Comparison of ENCODE assay signal across 10 mouse cellular contexts in genomic region chr8:84338493-84338892, GRCm38 (mm10). TPM values are rescaled to one million over a fixed set of nuclear protein-coding genes. Genes with fewer than 3 reads are reported as not detected.
DNase-seq lines count a peak whose midpoint lies in the region; ATAC-seq and TF ChIP-seq lines count a peak whose summit lies in the region.
"Had no signal": no experiment of that assay in that cellular context is flagged by ENCODE, and none has a peak within 500 bp of the region (broad histone marks: within the 10 kb centered on the region; RNA-seq: fewer than 3 reads in every experiment).

No protein-coding gene starts in this region.

- no peak overlapping the region for H3K9ac ChIP-seq in intestine, embryonic 14.5 days (ENCODE audit: low read length)
- H3K9ac ChIP-seq in intestine, postnatal 0 days (ENCODE audit: low read depth, low read length): no peak overlapping the region
- no peak overlapping the region for H3K9ac ChIP-seq in forebrain, embryonic 15.5 days (replicated peaks)
- H3K9ac ChIP-seq in midbrain, embryonic 15.5 days: no peak overlapping the region
- H3K9ac ChIP-seq: liver, embryonic 14.5 days had no signal

- no peak for TF ChIP-seq CTCF in intestine, postnatal 0 days (IDR thresholded peaks at IDR 0.05; ENCODE audit: low read depth)

- H3K4me2 ChIP-seq in intestine, embryonic 14.5 days (ENCODE audit: low read length): no peak overlapping the region
- no peak overlapping the region for H3K4me2 ChIP-seq in intestine, postnatal 0 days (replicated peaks; ENCODE audit: low read depth)
- peak overlapping the region; percentile 26 for H3K4me2 ChIP-seq in forebrain, embryonic 15.5 days (replicated peaks)
- H3K4me2 ChIP-seq in midbrain, embryonic 15.5 days: peak overlapping the region; percentile 40

- H3K4me3 ChIP-seq in intestine, embryonic 14.5 days (ENCODE audit: low read depth, low read length): no peak overlapping the region
- no peak overlapping the region for H3K4me3 ChIP-seq in intestine, postnatal 0 days (ENCODE audit: low read depth, low read length)
- H3K4me3 ChIP-seq in forebrain, embryonic 15.5 days: no peak overlapping the region
- H3K4me3 ChIP-seq in midbrain, embryonic 15.5 days: peak overlapping the region; percentile 14

- no peaks in the 10 kb centered on the region for H3K4me1 ChIP-seq in intestine, embryonic 14.5 days (replicated peaks; ENCODE audit: control insufficient read depth, insufficient read depth, low read length)
- no peaks in the 10 kb centered on the region for H3K4me1 ChIP-seq in intestine, postnatal 0 days (replicated peaks; ENCODE audit: control insufficient read depth, insufficient read depth, low read length)
- peaks cover 9% of the 10 kb centered on the region for H3K4me1 ChIP-seq in forebrain, embryonic 15.5 days
- peaks cover 11% of the 10 kb centered on the region for H3K4me1 ChIP-seq in midbrain, embryonic 15.5 days

- ATAC-seq in intestine, embryonic 14.5 days (replicated peaks; ENCODE audit: low FRiP score, low TSS enrichment, low read depth): no peak
- ATAC-seq in intestine, postnatal 0 days: no peak
- no peak for ATAC-seq in forebrain, embryonic 15.5 days (replicated peaks)
- no peak for ATAC-seq in midbrain, embryonic 15.5 days (replicated peaks)
- ATAC-seq in erythroblast, adult 5-6 weeks (replicated peaks; ENCODE audit: low FRiP score, poor library complexity, severe bottlenecking): no peak

- H3K27ac ChIP-seq in intestine, embryonic 14.5 days (ENCODE audit: low read depth): no peak overlapping the region
- H3K27ac ChIP-seq in intestine, postnatal 0 days (ENCODE audit: low read depth, low read length): no peak overlapping the region
- no peak overlapping the region for H3K27ac ChIP-seq in forebrain, embryonic 15.5 days (replicated peaks)
- no peak overlapping the region for H3K27ac ChIP-seq in midbrain, embryonic 15.5 days
- H3K27ac ChIP-seq: liver, embryonic 14.5 days had no signal

- no peaks in the 10 kb centered on the region for H3K36me3 ChIP-seq in intestine, embryonic 14.5 days (ENCODE audit: control insufficient read depth, insufficient read depth, low read length)
- no peaks in the 10 kb centered on the region for H3K36me3 ChIP-seq in intestine, postnatal 0 days (ENCODE audit: control insufficient read depth, insufficient read depth)
- no peaks in the 10 kb centered on the region for H3K36me3 ChIP-seq in forebrain, embryonic 15.5 days
- no peaks in the 10 kb centered on the region for H3K36me3 ChIP-seq in midbrain, embryonic 15.5 days (replicated peaks)

- peak; percentile 55 for DNase-seq in intestine, embryonic 14.5 days (ENCODE audit: low spot score)
- peak; percentile 71 to 80 for DNase-seq in cerebellum, adult 18-20 months
- DNase-seq in testis, postnatal 14 days (ENCODE audit: low spot score): no peak
- no peak for DNase-seq in gastrocnemius, postnatal 25 days
- DNase-seq: heart, adult 18-20 months had no signal

- peaks cover 28% of the 10 kb centered on the region for H3K27me3 ChIP-seq in intestine, embryonic 14.5 days (replicated peaks; ENCODE audit: control insufficient read depth, insufficient read depth, low read length)
- 0 out of 2 replicates have a peak, but pooled peaks cover 7% of the 10 kb centered on the region for H3K27me3 ChIP-seq in intestine, postnatal 0 days (replicated peaks; ENCODE audit: control insufficient read depth, insufficient read depth, low read length)
- peaks cover 26% of the 10 kb centered on the region for H3K27me3 ChIP-seq in forebrain, embryonic 15.5 days
- peaks cover 13% of the 10 kb centered on the region for H3K27me3 ChIP-seq in midbrain, embryonic 15.5 days (replicated peaks)

- H3K9me3 ChIP-seq in intestine, embryonic 14.5 days (ENCODE audit: control insufficient read depth, low read length): no peaks in the 10 kb centered on the region
- no peaks in the 10 kb centered on the region for H3K9me3 ChIP-seq in intestine, postnatal 0 days (ENCODE audit: control insufficient read depth)
- H3K9me3 ChIP-seq in forebrain, embryonic 15.5 days: no peaks in the 10 kb centered on the region
- H3K9me3 ChIP-seq in midbrain, embryonic 15.5 days: no peaks in the 10 kb centered on the region

- WGBS in intestine, embryonic 14.5 days: 13% methylated on average over 17 of the region's 17 CpGs
- WGBS in intestine, postnatal 0 days: 15% methylated on average over 17 of the region's 17 CpGs
- WGBS in forebrain, embryonic 15.5 days: 11% methylated on average over 17 of the region's 17 CpGs
- WGBS in midbrain, embryonic 15.5 days: 10% methylated on average over 17 of the region's 17 CpGs

RNA-seq across cellular contexts. Expression of gene Cacna1a, which starts 49.7 kb away (rescaled TPM):
- 4.6 and 5.1 TPM in 2 replicates for polyA plus RNA-seq in intestine, embryonic 14.5 days (2014; fragmentation: Nextera tagmentation; extraction: Ambion mirVana)
- 2.4 and 2.8 TPM in 2 replicates for polyA plus RNA-seq in intestine, postnatal 0 days (2015; fragmentation: Nextera tagmentation; extraction: Ambion mirVana)
- polyA plus RNA-seq in forebrain, embryonic 15.5 days (2015; fragmentation: Nextera tagmentation; extraction: Ambion mirVana): 12.9 and 13.0 TPM in 2 replicates
- 20.5 and 24.8 TPM in 2 replicates for polyA plus RNA-seq in midbrain, embryonic 15.5 days (2015; fragmentation: Nextera tagmentation; extraction: Ambion mirVana)
- total RNA-seq in gastrocnemius, postnatal 25 days (2021): 1 to 10 TPM; 3.8 to 3.9 TPM
- not detected in 2 replicates for total RNA-seq in erythroblast, adult 5-6 weeks (2015; ENCODE audit: low replicate concordance)
- total RNA-seq in erythroblast, adult 5-6 weeks (2017; ENCODE audit: low replicate concordance): 0.28 TPM in 1 of 2 replicates, not detected in the other

Comparison
In these comparisons a context has a peak if more than half of its experiments do, and no peak if none do; other contexts are left out.
1. DNase-seq: peak in intestine, embryonic 14.5 days (single experiment) and cerebellum, adult 18-20 months (2 of 2); none in testis, postnatal 14 days (single experiment) and gastrocnemius, postnatal 25 days (single experiment).
2. H3K4me2 ChIP-seq: peak in forebrain, embryonic 15.5 days (single experiment) and midbrain, embryonic 15.5 days (single experiment); none in intestine, embryonic 14.5 days (single experiment) and intestine, postnatal 0 days (single experiment).